Mouse (Mus musculus): ENCODE data around the gene Fshr.
A peak's percentile ranks its signal among the peaks of the same experiment; 100 is the strongest.

The Fshr gene

GRCm38 (mm10) chr17:89036049-89036448 is 164.4 kb downstream of the Fshr start:
- no peak for DNase-seq (ENCODE audit: extremely low read depth, low read depth)

GRCm38 (mm10) chr17:89034627-89035026 is 165.8 kb downstream of the Fshr start:
- peak; percentile 6 for DNase-seq (ENCODE audit: extremely low read depth, low read depth)

- no peak for DNase-seq (ENCODE audit: extremely low read depth, low read depth)
These were observed 167.5 kb downstream of the Fshr start for GRCm38 (mm10) chr17:89032981-89033380.

GRCm38 (mm10) chr17:89019518-89019917 is 181.0 kb downstream of the Fshr start:
- DNase-seq (ENCODE audit: extremely low read depth, low read depth), result no peak

- DNase-seq (ENCODE audit: extremely low read depth, low read depth), result no peak
These were observed 183.5 kb downstream of the Fshr start for GRCm38 (mm10) chr17:89017002-89017401.

GRCm38 (mm10) chr17:89013691-89014090 is 186.8 kb downstream of the Fshr start:
- no peak for DNase-seq (ENCODE audit: extremely low read depth, low read depth)

GRCm38 (mm10) chr17:89009117-89009516 is 191.4 kb downstream of the Fshr start:
- DNase-seq (ENCODE audit: extremely low read depth, low read depth), result no peak

- no peak for DNase-seq (ENCODE audit: extremely low read depth, low read depth)
These were observed 191.8 kb downstream of the Fshr start for GRCm38 (mm10) chr17:89008680-89009079.

- DNase-seq (ENCODE audit: extremely low read depth, low read depth), result no peak
These were observed 194.5 kb downstream of the Fshr start for GRCm38 (mm10) chr17:89005959-89006358.

GRCm38 (mm10) chr17:88999907-89000306 is 200.6 kb downstream of the Fshr start:
- DNase-seq (ENCODE audit: extremely low read depth, low read depth), result peak; percentile 2

- DNase-seq (ENCODE audit: extremely low read depth, low read depth), result no peak
These were observed 202.2 kb downstream of the Fshr start for GRCm38 (mm10) chr17:88998243-88998642.

GRCm38 (mm10) chr17:88991238-88991637 is 209.2 kb downstream of the Fshr start:
- no peak for DNase-seq (ENCODE audit: extremely low read depth, low read depth)

GRCm38 (mm10) chr17:88980708-88981355 is 219.6 kb downstream of the Fshr start:
- DNase-seq (ENCODE audit: extremely low read depth, low read depth), result no peak

GRCm38 (mm10) chr17:88974538-88974937 is 225.9 kb downstream of the Fshr start:
- no peak for DNase-seq (ENCODE audit: extremely low read depth, low read depth)

- no peak for DNase-seq (ENCODE audit: extremely low read depth, low read depth)
These were observed 234.4 kb downstream of the Fshr start for GRCm38 (mm10) chr17:88966028-88966427.

- DNase-seq (ENCODE audit: extremely low read depth, low read depth), result peak; percentile 13
These were observed 246.5 kb downstream of the Fshr start for GRCm38 (mm10) chr17:88954011-88954410.

GRCm38 (mm10) chr17:88938153-88938681 is 262.3 kb downstream of the Fshr start:
- no peak for DNase-seq (ENCODE audit: extremely low read depth, low read depth)

- DNase-seq (ENCODE audit: extremely low read depth, low read depth), result no peak
These were observed 262.9 kb downstream of the Fshr start for GRCm38 (mm10) chr17:88937341-88938152.

- no peak for DNase-seq (ENCODE audit: extremely low read depth, low read depth)
These were observed 263.5 kb downstream of the Fshr start for GRCm38 (mm10) chr17:88936941-88937340.
